10 mouse cellular contexts compared by ENCODE assay signal in genomic region chr2:74974595-74975325, GRCm38 (mm10).
DNase-seq lines count a peak whose midpoint lies in the region; ATAC-seq and TF ChIP-seq lines count a peak whose summit lies in the region.
"Had no signal": no experiment of that assay in that cellular context is flagged by ENCODE, and none has a peak within 500 bp of the region (broad histone marks: within the 10 kb centered on the region; RNA-seq: fewer than 3 reads in every experiment).

No protein-coding gene starts in this region.

- no peak for DNase-seq in forebrain, embryonic 11.5 days (ENCODE audit: low spot score)
- DNase-seq in left cerebral cortex, postnatal 14 days (ENCODE audit: low spot score in 2 of 2), result peak; percentile 23 to 28
- no peak for DNase-seq in left cerebral cortex, adult 8-10 months (ENCODE audit: low spot score in 2 of 2)
- no peak for DNase-seq in lung, postnatal 4 days
- no peak for DNase-seq in lung, postnatal 0 days (ENCODE audit: low spot score)
- DNase-seq: adrenal gland, postnatal 14 days; thymus, postnatal 36 days had no signal

- no peak overlapping the region for H3K4me3 ChIP-seq in forebrain, embryonic 13.5 days
- no peak overlapping the region for H3K4me3 ChIP-seq in forebrain, embryonic 11.5 days (ENCODE audit: low read depth, low read length)
- no peak overlapping the region for H3K4me3 ChIP-seq in hindbrain, embryonic 12.5 days
- H3K4me3 ChIP-seq in midbrain, embryonic 16.5 days (ENCODE audit: low read depth, low read length), result no peak overlapping the region
- H3K4me3 ChIP-seq in lung, postnatal 0 days (ENCODE audit: low read depth, low read length), result no peak overlapping the region

- no peaks in the 10 kb centered on the region for H3K27me3 ChIP-seq in forebrain, embryonic 13.5 days
- H3K27me3 ChIP-seq in forebrain, embryonic 11.5 days (ENCODE audit: control insufficient read depth, insufficient read depth, low read length), result no peaks in the 10 kb centered on the region
- no peaks in the 10 kb centered on the region for H3K27me3 ChIP-seq in hindbrain, embryonic 12.5 days
- H3K27me3 ChIP-seq in midbrain, embryonic 16.5 days (ENCODE audit: control insufficient read depth, insufficient read depth, low read depth, low read length), result no peaks in the 10 kb centered on the region
- H3K27me3 ChIP-seq in lung, postnatal 0 days (replicated peaks; ENCODE audit: insufficient read depth, low read length), result no peaks in the 10 kb centered on the region

- intact Hi-C loops in left cerebral cortex, postnatal 14 days (cut with DNase I), result no loop called here

- 0 out of 2 replicates have a peak, but pooled peaks have one; percentile 27 for ATAC-seq in forebrain, embryonic 13.5 days
- no peak for ATAC-seq in forebrain, embryonic 11.5 days (replicated peaks; ENCODE audit: low FRiP score)
- ATAC-seq in hindbrain, embryonic 12.5 days (ENCODE audit: low FRiP score), result peak; percentile 77
- peak; percentile 76; the same call in 1 of the 2 replicates for ATAC-seq in midbrain, embryonic 16.5 days
- ATAC-seq in lung, postnatal 0 days, result no peak

- no peaks in the 10 kb centered on the region for H3K9me3 ChIP-seq in forebrain, embryonic 13.5 days (replicated peaks)
- no peaks in the 10 kb centered on the region for H3K9me3 ChIP-seq in forebrain, embryonic 11.5 days (ENCODE audit: control insufficient read depth, low read length)
- no peaks in the 10 kb centered on the region for H3K9me3 ChIP-seq in hindbrain, embryonic 12.5 days (replicated peaks)
- no peaks in the 10 kb centered on the region for H3K9me3 ChIP-seq in midbrain, embryonic 16.5 days (replicated peaks; ENCODE audit: control insufficient read depth, low read length, poor library complexity, severe bottlenecking)
- no peaks in the 10 kb centered on the region for H3K9me3 ChIP-seq in lung, postnatal 0 days (ENCODE audit: low read length)

- H3K4me1 ChIP-seq in forebrain, embryonic 13.5 days, result no peaks in the 10 kb centered on the region
- 0 out of 2 replicates have a peak, but pooled peaks cover 2% of the 10 kb centered on the region for H3K4me1 ChIP-seq in forebrain, embryonic 11.5 days (replicated peaks; ENCODE audit: control insufficient read depth, insufficient read depth, low read length)
- no peaks in the 10 kb centered on the region; the same call in 1 of the 2 replicates for H3K4me1 ChIP-seq in hindbrain, embryonic 12.5 days
- no peaks in the 10 kb centered on the region for H3K4me1 ChIP-seq in midbrain, embryonic 16.5 days (ENCODE audit: control insufficient read depth, insufficient read depth, low read length)
- no peaks in the 10 kb centered on the region for H3K4me1 ChIP-seq in lung, postnatal 0 days (ENCODE audit: insufficient read depth, low read depth, low read length)

- H3K4me2 ChIP-seq in forebrain, embryonic 13.5 days, result peak overlapping the region; percentile 17
- no peak overlapping the region for H3K4me2 ChIP-seq in forebrain, embryonic 11.5 days (ENCODE audit: low read depth, low read length, severe bottlenecking)
- H3K4me2 ChIP-seq in hindbrain, embryonic 12.5 days (replicated peaks), result peak overlapping the region; percentile 32
- peak overlapping the region; percentile 29 for H3K4me2 ChIP-seq in midbrain, embryonic 16.5 days (ENCODE audit: low read length)
- no peak overlapping the region for H3K4me2 ChIP-seq in lung, postnatal 0 days (replicated peaks; ENCODE audit: low read depth, low read length)

- no peaks in the 10 kb centered on the region for H3K36me3 ChIP-seq in forebrain, embryonic 13.5 days (ENCODE audit: poor library complexity, severe bottlenecking)
- H3K36me3 ChIP-seq in forebrain, embryonic 11.5 days (ENCODE audit: control insufficient read depth, insufficient read depth, low read length), result no peaks in the 10 kb centered on the region
- H3K36me3 ChIP-seq in hindbrain, embryonic 12.5 days, result no peaks in the 10 kb centered on the region
- H3K36me3 ChIP-seq in midbrain, embryonic 16.5 days (ENCODE audit: control insufficient read depth, insufficient read depth, low read length), result no peaks in the 10 kb centered on the region
- H3K36me3 ChIP-seq in lung, postnatal 0 days (ENCODE audit: insufficient read depth, low read length), result no peaks in the 10 kb centered on the region

- no peak overlapping the region for H3K27ac ChIP-seq in forebrain, embryonic 13.5 days
- H3K27ac ChIP-seq in forebrain, embryonic 11.5 days (ENCODE audit: low read depth, low read length), result no peak overlapping the region
- H3K27ac ChIP-seq in hindbrain, embryonic 12.5 days, result peak overlapping the region; percentile 66
- peak overlapping the region; percentile 76 for H3K27ac ChIP-seq in midbrain, embryonic 16.5 days (ENCODE audit: low read length)
- H3K27ac ChIP-seq in lung, postnatal 0 days (ENCODE audit: low read length), result no peak overlapping the region

- no peak for TF ChIP-seq CTCF in lung, postnatal 0 days (IDR thresholded peaks at IDR 0.05)

- TF ChIP-seq EP300 in lung, postnatal 0 days (IDR thresholded peaks at IDR 0.05), result no peak

- H3K9ac ChIP-seq in forebrain, embryonic 13.5 days, result no peak overlapping the region
- no peak overlapping the region for H3K9ac ChIP-seq in forebrain, embryonic 11.5 days (ENCODE audit: low read length)
- no peak overlapping the region for H3K9ac ChIP-seq in hindbrain, embryonic 12.5 days
- H3K9ac ChIP-seq in midbrain, embryonic 16.5 days (ENCODE audit: low read depth, low read length), result no peak overlapping the region
- H3K9ac ChIP-seq in lung, postnatal 0 days (replicated peaks; ENCODE audit: low read depth), result no peak overlapping the region

- WGBS in forebrain, embryonic 13.5 days, result 74% methylated on average over 16 of the region's 16 CpGs
- 72% methylated on average over 16 of the region's 16 CpGs for WGBS in forebrain, embryonic 11.5 days
- WGBS in hindbrain, embryonic 12.5 days, result 67% methylated on average over 16 of the region's 16 CpGs
- WGBS in midbrain, embryonic 16.5 days, result 62% methylated on average over 16 of the region's 16 CpGs
- WGBS in lung, postnatal 0 days, result 61% methylated on average over 16 of the region's 16 CpGs

Comparison
In these comparisons a context has a peak if more than half of its experiments do, and no peak if none do; other contexts are left out.
1. ATAC-seq: peak in forebrain, embryonic 13.5 days (single experiment), hindbrain, embryonic 12.5 days (single experiment) and midbrain, embryonic 16.5 days (single experiment); none in forebrain, embryonic 11.5 days (single experiment) and lung, postnatal 0 days (single experiment).
2. H3K4me2 ChIP-seq: peak in forebrain, embryonic 13.5 days (single experiment), hindbrain, embryonic 12.5 days (single experiment) and midbrain, embryonic 16.5 days (single experiment); none in forebrain, embryonic 11.5 days (single experiment) and lung, postnatal 0 days (single experiment).
3. DNase-seq: peak in left cerebral cortex, postnatal 14 days (2 of 2); none in forebrain, embryonic 11.5 days (single experiment), left cerebral cortex, adult 8-10 months (0 of 2), lung, postnatal 4 days (0 of 2) and lung, postnatal 0 days (single experiment).
4. H3K27ac ChIP-seq: peak in hindbrain, embryonic 12.5 days (single experiment) and midbrain, embryonic 16.5 days (single experiment); none in forebrain, embryonic 13.5 days (single experiment), forebrain, embryonic 11.5 days (single experiment) and lung, postnatal 0 days (single experiment).